Mouse (Mus musculus) MEL (cell line): ENCODE data around the gene Reps1. TPM values are rescaled to one million over a fixed set of nuclear protein-coding genes. Genes with fewer than 3 reads are reported as not detected.

Source experiments
- DNase-seq: peaks from one replicate; pipeline ENCODE4 v3.0.0; 2011; ENCODE audit warnings: low read depth, low spot score
- H3K27ac ChIP-seq: 2 replicates; pipeline ENCODE4 v1.5.1; 2012; ENCODE audit warnings: low read depth, mild to moderate bottlenecking, control low read depth, low read length, moderate library complexity; ENCODE audit not compliant: control insufficient read depth
- H3K27me3 ChIP-seq, 2 experiments: fragments of 150-350 bp in 1 of 2; sonication (generic) in 1 of 2; 2 replicates each; pipeline ENCODE4 v1.6.1; 2012; ENCODE audit warnings: low read length in 2 of 2, mild to moderate bottlenecking in 2 of 2, improper control_type of control experiment in 1 of 2, moderate library complexity in 1 of 2; ENCODE audit not compliant: insufficient read depth in 2 of 2, control insufficient read depth in 1 of 2
- H3K36me3 ChIP-seq, 2 experiments: 2 replicates each; pipeline ENCODE4 v1.6.1; 2012 to 2014; ENCODE audit warnings: low read length in 2 of 2, improper control_type of control experiment in 1 of 2, inconsistent platforms in 1 of 2, mild to moderate bottlenecking in 1 of 2; ENCODE audit not compliant: insufficient read depth in 2 of 2, control insufficient read depth in 1 of 2
- H3K4me1 ChIP-seq, 2 experiments: fragments of 150-350 bp in 1 of 2; sonication (generic) in 1 of 2; 2 replicates each; pipeline ENCODE4 v1.6.1; 2012; ENCODE audit warnings: low read length in 2 of 2, improper control_type of control experiment in 1 of 2, mild to moderate bottlenecking in 1 of 2; ENCODE audit not compliant: insufficient read depth in 2 of 2, control insufficient read depth in 1 of 2
- H3K4me3 ChIP-seq, 2 experiments: fragments of 150-350 bp in 1 of 2; sonication (generic) in 1 of 2; 2 replicates each; pipeline ENCODE4 v1.5.1; 2012; ENCODE audit warnings: low read depth in 2 of 2, low read length in 2 of 2, mild to moderate bottlenecking in 2 of 2, moderate library complexity in 2 of 2, control low read depth in 1 of 2, improper control_type of control experiment in 1 of 2; ENCODE audit not compliant: control insufficient read depth in 1 of 2, insufficient read depth in 1 of 2
- H3K79me2 ChIP-seq: 2 replicates; pipeline ENCODE4 v1.6.1; 2012; ENCODE audit warnings: mild to moderate bottlenecking, low read length, moderate library complexity; ENCODE audit not compliant: control insufficient read depth, poor library complexity, insufficient read depth
- H3K9ac ChIP-seq: 2 replicates; pipeline ENCODE4 v1.6.1; 2012; ENCODE audit warnings: low read depth, mild to moderate bottlenecking, control low read depth, low read length, moderate library complexity; ENCODE audit not compliant: control insufficient read depth, poor library complexity, severe bottlenecking
- H3K9me3 ChIP-seq: fragments of 150-350 bp; sonication (generic); replicated peaks from 2 replicates; pipeline ENCODE4 v1.6.1; 2012; ENCODE audit warnings: mild to moderate bottlenecking, low read length, improper control_type of control experiment, moderate library complexity; ENCODE audit not compliant: insufficient read depth
- CHD2 ChIP-seq: IDR thresholded peaks from 2 replicates; pipeline ENCODE4 v1.6.1; 2011; ENCODE audit warnings: low read length, improper control_type of control experiment
- EP300 ChIP-seq, 2 experiments: IDR thresholded peaks; 2 replicates each; pipeline ENCODE4 v1.6.1; 2011; ENCODE audit warnings: improper control_type of control experiment in 2 of 2, low read length in 2 of 2, low read depth in 1 of 2, mild to moderate bottlenecking in 1 of 2
- GABPA ChIP-seq: IDR thresholded peaks from 2 replicates; pipeline ENCODE4 v1.6.1; 2012; ENCODE audit warnings: low read depth, mild to moderate bottlenecking, inconsistent platforms, low read length, improper control_type of control experiment, moderate library complexity
- JUND ChIP-seq: IDR thresholded peaks from 2 replicates; pipeline ENCODE4 v1.6.1; 2011; ENCODE audit warnings: low read depth, mild to moderate bottlenecking, improper control_type of control experiment, low read length
- KAT2A ChIP-seq: conservative IDR thresholded peaks from 2 replicates; pipeline ENCODE4 v1.6.1; 2012; ENCODE audit warnings: low read depth, low read length, improper control_type of control experiment, inconsistent platforms
- MEF2A ChIP-seq: IDR thresholded peaks from 2 replicates; pipeline ENCODE4 v1.6.1; 2014; ENCODE audit warnings: low read depth, mild to moderate bottlenecking, inconsistent platforms, low read length, improper control_type of control experiment; ENCODE audit not compliant: poor library complexity, insufficient replicate concordance, severe bottlenecking; ENCODE audit errors: extremely low read depth
- MXI1 ChIP-seq: IDR thresholded peaks from 2 replicates; pipeline ENCODE4 v1.6.1; 2011; ENCODE audit warnings: mild to moderate bottlenecking, low read depth, low read length, improper control_type of control experiment
- MYB ChIP-seq: IDR thresholded peaks from 2 replicates; pipeline ENCODE4 v1.6.1; 2011; ENCODE audit warnings: mild to moderate bottlenecking, low read depth, low read length, improper control_type of control experiment
- MYC ChIP-seq: IDR thresholded peaks from 2 replicates; pipeline ENCODE4 v1.6.1; 2011; ENCODE audit warnings: low read depth, mild to moderate bottlenecking, low read length, improper control_type of control experiment, moderate library complexity
- NRF1 ChIP-seq: IDR thresholded peaks from 2 replicates; pipeline ENCODE4 v1.6.1; 2014; ENCODE audit warnings: low read depth, mild to moderate bottlenecking, inconsistent platforms, low read length, improper control_type of control experiment, moderate library complexity; ENCODE audit not compliant: poor library complexity, insufficient read depth, severe bottlenecking
- POLR2A ChIP-seq, 2 experiments: IDR thresholded peaks; 2 replicates each; pipeline ENCODE4 v1.6.1; 2011 to 2012; ENCODE audit warnings: low read length in 2 of 2, mild to moderate bottlenecking in 2 of 2, control low read depth in 1 of 2, improper control_type of control experiment in 1 of 2, low read depth in 1 of 2, moderate library complexity in 1 of 2; ENCODE audit not compliant: control insufficient read depth in 1 of 2, insufficient read depth in 1 of 2, poor library complexity in 1 of 2
- POLR2AphosphoS5 ChIP-seq: IDR thresholded peaks from 2 replicates; pipeline ENCODE4 v1.6.1; 2012; ENCODE audit warnings: low read depth, borderline replicate concordance, mild to moderate bottlenecking, inconsistent platforms, low read length, moderate library complexity, mixed read lengths
- RAD21 ChIP-seq: IDR thresholded peaks from 2 replicates; pipeline ENCODE4 v1.6.1; 2011; ENCODE audit warnings: mild to moderate bottlenecking, low read depth, low read length, improper control_type of control experiment
- SIN3A ChIP-seq: IDR thresholded peaks from 2 replicates; pipeline ENCODE4 v1.6.1; 2012; ENCODE audit warnings: low read length, improper control_type of control experiment, inconsistent platforms
- TAL1 ChIP-seq: IDR thresholded peaks from 2 replicates; pipeline ENCODE4 v1.6.1; 2012; ENCODE audit warnings: mild to moderate bottlenecking, inconsistent platforms, low read length, moderate library complexity, mixed read lengths
- TBP ChIP-seq: IDR thresholded peaks from 2 replicates; pipeline ENCODE4 v1.8.0; 2011; ENCODE audit warnings: low read depth, low read length, improper control_type of control experiment
- USF1 ChIP-seq: IDR thresholded peaks from 2 replicates; pipeline ENCODE4 v1.6.1; 2014; ENCODE audit warnings: low read depth, mild to moderate bottlenecking, inconsistent platforms, low read length, improper control_type of control experiment, moderate library complexity
- ZKSCAN1 ChIP-seq: IDR thresholded peaks from 2 replicates; pipeline ENCODE4 v1.6.1; 2012; ENCODE audit warnings: low read depth, mild to moderate bottlenecking, inconsistent platforms, low read length, improper control_type of control experiment, moderate library complexity
- ZMIZ1 ChIP-seq: IDR thresholded peaks from 2 replicates; pipeline ENCODE4 v1.6.1; 2012; ENCODE audit warnings: low read depth, mild to moderate bottlenecking, inconsistent platforms, low read length, improper control_type of control experiment, moderate library complexity
- ZNF384 ChIP-seq: IDR thresholded peaks from 2 replicates; pipeline ENCODE4 v1.6.1; 2012; ENCODE audit warnings: low read depth, mild to moderate bottlenecking, inconsistent platforms, low read length, improper control_type of control experiment
- polyA plus RNA-seq, 2 experiments: library from polyadenylated mRNA; stranded (reverse) in 1 of 2; unstranded in 1 of 2; fragments of >175 nt in 1 of 2; fragments of >200 nt in 1 of 2; gene quantifications; 2 replicates each; pipeline versions ENCODE4 v1.2.1 to v1.2.4; 2012; ENCODE audit warnings: low replicate concordance in 2 of 2, low read depth in 1 of 2; ENCODE audit not compliant: insufficient read length in 2 of 2, insufficient read depth in 1 of 2, missing spikeins in 1 of 2
- total RNA-seq: library from RNA; depleted of rRNA; stranded (reverse); fragments of 300-350 nt; gene quantifications from 2 replicates; pipeline ENCODE4 v1.2.3, GENCODE M21; 2012

The Reps1 gene
- total and polyA plus RNA-seq, 3 experiments = 40.0 to 80.3 TPM; not detected in 1

DNA sequence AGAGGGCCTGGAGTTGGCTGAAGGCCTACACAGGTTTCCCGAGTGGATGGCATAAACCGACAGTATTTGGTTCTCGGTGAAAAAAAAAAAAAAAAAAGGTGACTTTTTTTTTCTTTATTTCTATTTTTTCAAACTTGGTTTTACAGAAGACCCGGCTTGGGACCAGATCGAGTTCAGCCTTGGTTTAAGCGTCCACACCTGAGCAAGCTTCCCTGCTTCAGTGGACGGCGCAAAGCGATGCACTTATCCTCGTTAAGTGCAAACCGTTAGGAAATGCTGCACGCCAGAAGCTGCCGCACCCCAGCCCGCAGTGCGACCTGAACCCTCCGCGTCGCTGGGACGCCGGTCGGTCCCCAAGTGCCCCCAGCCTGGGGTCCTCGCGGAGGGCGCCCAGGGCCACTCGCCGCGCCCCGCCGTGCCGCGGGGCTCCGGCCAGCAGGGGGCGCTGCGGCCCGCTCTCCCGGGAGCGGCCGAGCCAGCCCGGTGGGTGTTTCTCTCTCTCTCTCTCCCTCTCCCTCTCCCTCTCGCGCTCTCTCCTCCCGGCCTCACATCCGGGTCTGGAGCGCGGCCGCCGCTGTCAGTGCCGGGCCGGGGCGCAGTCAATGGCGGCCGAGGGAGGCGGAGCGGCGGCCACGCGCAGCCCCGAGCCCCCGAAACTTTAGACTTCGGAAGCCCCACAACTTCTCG, 509 bp upstream of the Reps1 start (continued):
- TF ChIP-seq MYC (no peak), ZNF384 (0 out of 2 replicates have a peak, but pooled peaks have one; percentile 22), EP300 (IDR thresholded peaks at IDR 0.05; ENCODE audit: low read depth in 1 of 2, low read length in 2 of 2) (no peak), RAD21 (peak; percentile 53), POLR2A (IDR thresholded peaks at IDR 0.05; ENCODE audit: control insufficient read depth in 1 of 2, insufficient read depth in 1 of 2, low read depth in 1 of 2, low read length in 2 of 2, poor library complexity in 1 of 2) (peak; percentile 41 to 78; a peak in 3 of 4 replicates), TAL1 (no peak), TBP (no peak), MYB (no peak), CHD2 (no peak), MXI1 (peak; percentile 72), ZKSCAN1 (no peak), USF1 (no peak), GABPA (no peak), NRF1 (no peak), KAT2A (no peak), MEF2A (no peak), POLR2AphosphoS5 (no peak), JUND (no peak), ZMIZ1 (0 out of 2 replicates have a peak, but pooled peaks have one; percentile 49)

GRCm38 (mm10) chr10:18056391-18056745, 707 bp downstream of the Reps1 start:
- TF ChIP-seq GABPA (no peak), SIN3A (peak; percentile 32; the same call in 1 of the 2 replicates)
- peak; percentile 61 for DNase-seq
- Histone ChIP-seq H3K36me3 (peaks cover 0 to 35% of the 10 kb centered on the region in 2 experiments; a peak in 2 of 4 replicates), H3K27ac (no peak overlapping the region), H3K4me1 (peaks cover 10 to 27% of the 10 kb centered on the region in 2 experiments), H3K9me3 (no peaks in the 10 kb centered on the region), H3K27me3 (no peaks in the 10 kb centered on the region), H3K9ac (peak overlapping the region; percentile 99), H3K79me2 (peaks cover 50% of the 10 kb centered on the region), H3K4me3 (peak overlapping the region; percentile 90 to 99)
